Mouse (Mus musculus) kidney, adult 11 months (tissue): ENCODE measurements at regions not wholly inside any gene's neighbourhood (a gene's known extent, or its start where the extent isn't known, plus 50 kb on each side); places are given as distances from the start of the nearest gene placed in this dataset.

Experiments used
- DNase-seq: peaks from one replicate; pipeline ENCODE4 v3.0.0; 2022

GRCm38 (mm10) chr4:82160233-82160632 is 545.3 kb downstream of the Nfib start:
- no peak for DNase-seq

GRCm38 (mm10) chr4:82155642-82156320 is 549.8 kb downstream of the Nfib start:
- no peak for DNase-seq

GRCm38 (mm10) chr4:82154021-82154555 is 551.5 kb downstream of the Nfib start:
- no peak for DNase-seq

GRCm38 (mm10) chr4:82153604-82154003 is 551.9 kb downstream of the Nfib start:
- DNase-seq: no peak

- no peak for DNase-seq
Measured at GRCm38 (mm10) chr4:82149957-82150356, 555.6 kb downstream of the Nfib start.

DNA sequence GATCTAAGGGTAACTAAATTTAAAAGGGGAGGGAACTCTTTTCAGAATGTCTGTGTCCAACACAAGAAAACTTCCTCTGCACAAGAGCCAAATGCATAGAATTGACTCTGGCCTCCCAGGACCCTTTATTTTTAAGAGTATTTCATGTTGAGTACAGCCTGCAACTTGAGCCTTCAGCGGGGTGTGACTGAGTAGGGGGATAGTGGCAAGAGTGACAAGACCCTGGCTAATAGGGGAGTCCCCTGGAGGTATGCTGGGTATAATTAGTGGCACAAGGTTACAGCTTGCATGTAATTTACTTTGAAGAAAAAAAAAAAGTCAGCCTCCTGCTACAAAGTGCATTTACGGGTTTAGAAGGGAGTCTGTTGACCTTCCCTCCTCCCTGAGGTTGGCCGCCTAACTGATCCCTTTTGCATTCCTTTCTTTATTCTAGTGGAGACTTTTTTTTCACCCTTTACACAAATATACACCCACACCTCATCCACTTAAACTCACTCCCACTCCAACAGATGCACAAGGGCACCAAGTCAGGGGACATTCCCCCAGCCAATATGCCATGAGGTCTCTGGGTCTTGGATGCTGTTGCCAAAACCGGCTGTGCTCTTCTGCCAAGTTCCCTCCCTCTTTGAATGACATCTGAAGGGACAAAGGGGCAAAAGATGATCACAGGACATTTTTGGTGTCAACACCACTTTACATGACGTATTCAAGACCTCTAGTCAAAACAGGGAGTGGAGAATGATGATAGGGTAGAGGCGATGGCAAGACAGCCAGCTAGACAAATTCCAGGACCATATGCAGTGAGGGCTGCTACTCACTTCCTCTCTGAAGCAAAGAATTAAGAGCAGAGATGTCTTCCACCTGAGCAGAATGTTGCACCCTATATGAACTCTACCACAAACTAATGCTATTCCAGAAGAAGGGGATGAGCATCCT is 557.2 kb downstream of the Nfib start:
- DNase-seq: no peak

DNA sequence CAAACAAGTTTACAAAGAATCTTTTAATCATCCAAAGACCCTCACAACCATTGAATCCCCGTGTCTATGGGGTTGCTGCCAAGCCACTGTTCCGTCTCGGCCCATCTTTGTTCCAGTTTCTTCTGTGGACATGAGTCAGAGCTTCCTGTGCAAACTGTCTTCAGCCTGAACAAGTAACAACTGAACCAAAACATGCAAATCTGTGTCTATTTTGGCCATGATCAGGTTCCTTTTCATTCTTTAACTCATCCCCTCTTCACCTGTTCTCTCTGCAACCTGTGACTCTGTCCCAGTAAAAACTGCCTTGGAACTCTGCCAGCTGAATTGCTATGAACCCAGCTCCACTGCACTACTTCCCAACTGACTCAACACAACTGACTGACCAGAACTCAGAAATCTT is 563.2 kb downstream of the Nfib start:
- DNase-seq: no peak

GRCm38 (mm10) chr4:82139806-82140205 is 565.7 kb downstream of the Nfib start:
- DNase-seq: no peak

DNA sequence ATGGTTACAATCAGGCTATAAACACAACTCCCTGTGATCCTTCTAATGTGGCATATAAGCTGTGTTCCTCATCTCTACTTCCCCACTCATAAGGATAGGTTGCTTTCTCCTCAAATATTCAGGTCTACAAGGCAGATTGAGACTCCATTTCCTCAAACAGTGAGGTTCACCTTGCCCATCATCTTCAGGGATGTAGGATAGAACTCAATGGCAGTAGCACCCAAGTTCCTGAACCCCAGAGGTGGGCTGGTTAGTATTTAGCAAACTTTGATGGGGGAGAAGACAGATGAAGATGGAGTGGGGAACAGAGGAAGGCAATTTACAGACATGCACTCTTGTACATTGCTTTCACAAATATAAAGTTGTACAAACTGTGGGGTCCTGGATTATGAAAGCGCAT is 566.5 kb downstream of the Nfib start:
- no peak for DNase-seq

DNA sequence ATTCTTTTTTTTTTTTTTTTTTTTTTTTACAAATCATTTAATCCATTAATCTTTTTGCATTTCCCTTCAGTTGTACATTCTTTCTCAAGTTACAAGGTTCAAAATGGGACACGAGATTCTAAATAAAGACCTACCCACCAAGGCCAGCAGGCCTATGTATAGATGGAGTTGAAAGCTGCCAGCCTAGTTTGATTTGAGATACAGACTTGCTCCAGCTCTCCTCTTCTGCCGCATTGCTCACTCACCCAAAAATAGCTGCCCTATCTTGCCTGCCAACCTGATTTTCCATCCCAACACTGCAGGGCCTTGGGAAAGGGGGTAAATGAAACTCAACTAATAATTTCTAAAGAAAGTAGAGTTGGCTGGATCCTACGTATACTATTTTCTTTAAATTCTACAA is 572.7 kb downstream of the Nfib start:
- no peak for DNase-seq

GRCm38 (mm10) chr4:82132326-82132725 is 573.2 kb downstream of the Nfib start:
- no peak for DNase-seq

GRCm38 (mm10) chr4:82129471-82129870 is 576.1 kb downstream of the Nfib start:
- no peak for DNase-seq

DNA sequence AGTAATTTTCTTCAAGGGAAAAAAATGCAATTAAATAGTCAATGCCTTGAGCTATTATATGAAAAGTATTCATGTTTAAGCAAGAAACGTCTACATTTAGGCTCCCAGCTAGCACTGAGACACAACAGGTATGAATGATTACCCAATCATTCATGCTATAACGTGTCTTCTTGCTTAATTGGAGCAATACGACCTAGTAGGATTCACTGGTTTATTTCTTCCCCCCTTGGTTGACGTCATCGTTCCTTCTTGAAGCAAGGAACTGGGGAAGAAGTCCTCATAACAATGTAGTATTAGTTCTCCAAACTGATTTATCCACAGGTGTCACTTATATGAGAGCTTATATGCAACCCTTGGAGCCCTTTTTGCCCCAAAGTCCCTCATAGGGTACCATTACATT is 581.8 kb downstream of the Nfib start:
- DNase-seq: no peak

DNA sequence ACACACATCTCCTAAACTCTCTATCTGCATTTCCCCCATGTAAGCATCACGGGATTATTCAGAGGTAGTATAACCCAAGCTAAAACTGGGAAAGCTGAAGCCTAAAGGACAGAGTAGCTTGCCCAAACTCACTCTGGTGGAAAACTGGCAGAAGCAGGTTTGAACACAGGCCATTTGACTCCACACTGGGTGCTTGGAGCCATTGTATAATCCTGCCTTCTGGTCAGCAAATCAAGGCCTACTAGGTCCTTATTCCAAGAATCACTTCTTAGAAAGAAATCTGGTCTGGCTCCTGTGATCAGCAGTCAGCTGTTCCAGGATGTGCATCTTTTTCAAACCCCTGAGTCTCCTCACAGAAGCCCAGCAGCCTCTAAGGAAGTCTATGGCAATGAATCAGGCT is 582.4 kb downstream of the Nfib start:
- DNase-seq: no peak

DNA sequence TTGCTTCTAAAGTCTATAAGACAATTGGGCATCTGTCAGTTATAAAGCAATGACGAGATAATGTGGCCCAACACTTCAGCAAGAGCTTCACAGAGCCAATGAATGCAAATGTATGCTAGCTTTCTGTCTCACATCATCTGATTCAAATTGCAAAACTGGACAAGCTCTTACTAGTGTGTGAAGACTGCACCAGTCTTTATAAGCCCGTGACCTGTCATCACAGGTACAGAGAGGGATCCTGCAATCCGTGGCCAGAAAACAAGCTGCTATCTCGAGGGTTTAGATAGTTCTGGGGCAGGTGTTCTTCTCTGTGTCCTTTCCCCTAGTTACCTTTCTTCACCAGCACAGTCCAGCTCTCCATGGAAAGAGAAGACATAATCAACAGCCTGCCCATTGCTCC is 584.8 kb downstream of the Nfib start:
- DNase-seq: no peak

DNA sequence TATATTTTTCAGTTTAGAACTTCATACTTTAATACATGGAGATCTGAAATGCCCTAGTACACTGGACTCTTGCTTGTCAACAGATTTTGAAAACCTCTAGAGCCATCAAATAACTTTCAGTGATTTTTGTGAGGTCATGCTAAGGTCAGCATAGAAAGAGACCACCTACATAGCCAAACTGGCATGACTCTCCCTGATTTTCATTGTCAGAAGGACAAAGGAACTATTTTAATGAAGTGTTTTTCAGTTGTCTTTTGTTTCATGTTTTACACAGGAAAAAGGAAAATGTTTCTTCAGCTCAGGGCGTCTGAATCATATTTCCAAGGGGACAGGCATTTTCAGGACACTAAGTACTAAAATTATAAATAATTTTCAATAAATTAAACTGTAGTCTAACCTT is 585.2 kb downstream of the Nfib start:
- no peak for DNase-seq

DNA sequence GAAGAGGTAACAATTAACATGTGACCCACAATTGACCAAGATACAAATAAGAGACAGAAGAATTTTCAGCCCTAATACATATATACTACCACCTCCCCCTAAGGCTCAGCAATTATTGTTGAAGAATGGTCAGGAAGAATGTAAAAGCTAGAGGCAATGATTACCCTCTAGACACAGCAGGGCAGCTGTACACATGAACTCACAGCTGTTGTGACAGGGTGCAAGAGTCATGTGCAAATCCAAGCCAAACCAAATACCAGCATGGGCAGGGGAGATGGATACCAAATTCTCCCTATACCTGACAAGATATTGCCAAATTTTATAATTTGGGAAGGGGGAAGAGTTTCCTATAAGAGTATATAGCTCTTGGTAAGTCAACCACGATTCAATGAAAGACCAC is 603.7 kb downstream of the Nfib start:
- no peak for DNase-seq

GRCm38 (mm10) chr4:82099970-82100368 is 605.6 kb downstream of the Nfib start:
- DNase-seq: no peak

DNA sequence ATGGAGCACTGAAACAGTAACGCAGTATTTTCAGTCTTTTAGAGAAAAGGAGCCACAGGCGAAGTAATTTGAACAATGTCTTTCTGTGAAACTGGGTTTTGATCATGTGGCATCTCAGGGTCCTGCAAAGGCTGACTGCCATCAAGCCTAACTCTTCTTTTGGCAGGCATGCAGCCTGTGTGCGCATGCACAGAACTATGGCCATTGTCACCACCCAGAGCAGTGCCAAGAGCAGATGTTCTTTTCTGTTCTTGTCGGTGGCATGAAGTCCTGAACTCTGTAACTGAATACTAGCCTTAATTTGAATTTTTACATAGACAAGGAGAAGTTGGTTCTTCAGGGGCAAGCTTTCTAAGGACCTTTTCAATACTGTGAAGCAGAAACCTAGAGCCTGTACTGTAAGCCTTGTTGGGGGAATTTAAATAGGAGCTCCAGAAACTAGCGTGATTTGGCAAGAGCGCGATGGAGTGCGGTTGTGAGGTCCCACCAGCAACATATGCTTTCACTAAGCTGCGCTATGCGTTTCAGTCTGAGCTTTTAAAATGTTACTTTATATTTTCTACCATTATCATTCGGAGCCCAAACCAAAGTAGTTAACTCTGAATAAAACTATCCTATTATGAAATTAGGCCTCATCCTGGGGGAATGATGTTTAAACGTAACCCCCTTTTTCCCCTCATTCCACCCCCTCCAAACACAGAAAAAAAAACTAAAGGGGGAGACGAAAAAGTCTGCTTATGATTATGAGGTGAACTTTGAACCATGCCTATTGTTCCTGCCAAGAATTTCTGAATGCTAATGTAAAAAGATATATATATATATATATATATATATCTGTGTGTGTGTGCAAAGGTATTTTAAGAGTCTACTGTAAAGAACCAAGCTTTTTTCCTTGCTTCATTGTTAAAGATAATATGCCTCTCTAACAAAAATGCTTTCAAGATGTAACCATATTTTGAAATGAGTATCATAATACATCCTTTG is 606.3 kb downstream of the Nfib start:
- DNase-seq: no peak

GRCm38 (mm10) chr4:82092296-82093230 is 613.0 kb downstream of the Nfib start:
- no peak for DNase-seq

- DNase-seq: no peak
Measured at GRCm38 (mm10) chr4:82089657-82090056, 615.9 kb downstream of the Nfib start.

DNA sequence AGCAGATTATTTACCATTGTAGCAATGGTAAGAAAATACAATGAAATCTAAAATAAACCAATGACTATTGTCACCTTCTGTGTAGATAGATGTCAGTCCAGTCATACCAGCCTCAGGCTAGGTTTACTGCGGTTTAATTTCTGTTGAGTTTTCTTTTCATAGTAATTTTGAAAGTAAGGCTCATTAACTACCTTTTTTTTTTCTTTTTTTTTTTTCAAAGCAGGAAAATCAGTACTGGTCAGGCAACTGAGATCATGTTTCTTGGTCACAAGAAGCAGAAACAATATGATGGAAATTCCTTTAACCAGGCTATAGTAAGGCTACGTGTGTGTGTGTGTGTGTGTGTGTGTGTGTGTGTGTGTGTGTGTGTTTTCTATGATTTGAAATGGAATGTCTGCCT is 622.0 kb downstream of the Nfib start:
- no peak for DNase-seq
